Mouse (Mus musculus): ENCODE data around the gene Lmcd1. TPM values are rescaled to one million over a fixed set of nuclear protein-coding genes. Genes with fewer than 3 reads are reported as not detected.

Lmcd1 gene
- polyA plus RNA-seq, 1 experiment from 2014 or later: 3.3 TPM

- ATAC-seq (ENCODE audit: low read depth): no peak
- Histone ChIP-seq H3K9me3 (replicated peaks; ENCODE audit: control insufficient read depth, low read length) (no peaks in the 10 kb centered on the region), H3K36me3 (ENCODE audit: control insufficient read depth, insufficient read depth) (no peaks in the 10 kb centered on the region), H3K4me1 (ENCODE audit: control insufficient read depth, low read depth, low read length) (peaks cover 4% of the 10 kb centered on the region), H3K27ac (ENCODE audit: low read length) (no peak overlapping the region), H3K27me3 (ENCODE audit: control insufficient read depth, insufficient read depth, low read depth, low read length) (no peaks in the 10 kb centered on the region), H3K4me3 (ENCODE audit: low read depth, low read length) (no peak overlapping the region), H3K4me2 (ENCODE audit: low read depth, low read length) (no peak overlapping the region), H3K9ac (ENCODE audit: low read depth, low read length) (no peak overlapping the region)
- WGBS (ENCODE audit: insufficient replicate concordance): 61% methylated on average over 1 of the region's 1 CpGs
These were observed 5.2 kb downstream of the Lmcd1 start for GRCm38 (mm10) chr6:112278805-112279204.

GRCm38 (mm10) chr6:112280161-112280560, 6.6 kb downstream of the Lmcd1 start:
- no peak overlapping the region for H3K4me2 ChIP-seq (ENCODE audit: low read depth, low read length)
- no peaks in the 10 kb centered on the region for H3K27me3 ChIP-seq (ENCODE audit: control insufficient read depth, insufficient read depth, low read depth, low read length)
- no peaks in the 10 kb centered on the region for H3K36me3 ChIP-seq (ENCODE audit: control insufficient read depth, insufficient read depth)
- no peak overlapping the region for H3K9ac ChIP-seq (ENCODE audit: low read depth, low read length)
- H3K4me1 ChIP-seq (ENCODE audit: control insufficient read depth, low read depth, low read length): no peaks in the 10 kb centered on the region
- H3K27ac ChIP-seq (ENCODE audit: low read length): no peak overlapping the region
- no peaks in the 10 kb centered on the region for H3K9me3 ChIP-seq (replicated peaks; ENCODE audit: control insufficient read depth, low read length)
- 55% methylated on average over 2 of the region's 2 CpGs for WGBS (ENCODE audit: insufficient replicate concordance)
- H3K4me3 ChIP-seq (ENCODE audit: low read depth, low read length): no peak overlapping the region
- no peak for ATAC-seq (ENCODE audit: low read depth)

GRCm38 (mm10) chr6:112280945-112281344, 7.4 kb downstream of the Lmcd1 start:
- Histone ChIP-seq H3K9ac (ENCODE audit: low read depth, low read length) (no peak overlapping the region), H3K27me3 (ENCODE audit: control insufficient read depth, insufficient read depth, low read depth, low read length) (no peaks in the 10 kb centered on the region), H3K4me3 (ENCODE audit: low read depth, low read length) (no peak overlapping the region), H3K9me3 (replicated peaks; ENCODE audit: control insufficient read depth, low read length) (no peaks in the 10 kb centered on the region), H3K27ac (ENCODE audit: low read length) (no peak overlapping the region), H3K36me3 (ENCODE audit: control insufficient read depth, insufficient read depth) (no peaks in the 10 kb centered on the region), H3K4me1 (ENCODE audit: control insufficient read depth, low read depth, low read length) (no peaks in the 10 kb centered on the region), H3K4me2 (ENCODE audit: low read depth, low read length) (no peak overlapping the region)
- ATAC-seq (ENCODE audit: low read depth): no peak
- WGBS (ENCODE audit: insufficient replicate concordance): 61% methylated on average over 3 of the region's 3 CpGs

GRCm38 (mm10) chr6:112281935-112282334, 8.4 kb downstream of the Lmcd1 start:
- H3K4me2 ChIP-seq (ENCODE audit: low read depth, low read length): no peak overlapping the region
- H3K9me3 ChIP-seq (replicated peaks; ENCODE audit: control insufficient read depth, low read length): no peaks in the 10 kb centered on the region
- H3K4me1 ChIP-seq (ENCODE audit: control insufficient read depth, low read depth, low read length): no peaks in the 10 kb centered on the region
- no peak overlapping the region for H3K9ac ChIP-seq (ENCODE audit: low read depth, low read length)
- no peaks in the 10 kb centered on the region for H3K27me3 ChIP-seq (ENCODE audit: control insufficient read depth, insufficient read depth, low read depth, low read length)
- H3K4me3 ChIP-seq (ENCODE audit: low read depth, low read length): no peak overlapping the region
- H3K36me3 ChIP-seq (ENCODE audit: control insufficient read depth, insufficient read depth): no peaks in the 10 kb centered on the region
- H3K27ac ChIP-seq (ENCODE audit: low read length): no peak overlapping the region
- WGBS (ENCODE audit: insufficient replicate concordance): 65% methylated on average over 2 of the region's 2 CpGs
- ATAC-seq (ENCODE audit: low read depth): no peak

GRCm38 (mm10) chr6:112284087-112284486, 10.5 kb downstream of the Lmcd1 start:
- H3K27me3 ChIP-seq (ENCODE audit: control insufficient read depth, insufficient read depth, low read depth, low read length): no peaks in the 10 kb centered on the region
- H3K4me1 ChIP-seq (ENCODE audit: control insufficient read depth, low read depth, low read length): no peaks in the 10 kb centered on the region
- no peaks in the 10 kb centered on the region for H3K36me3 ChIP-seq (ENCODE audit: control insufficient read depth, insufficient read depth)
- no peak overlapping the region for H3K4me3 ChIP-seq (ENCODE audit: low read depth, low read length)
- H3K9me3 ChIP-seq (replicated peaks; ENCODE audit: control insufficient read depth, low read length): no peaks in the 10 kb centered on the region
- H3K9ac ChIP-seq (ENCODE audit: low read depth, low read length): no peak overlapping the region
- 67% methylated on average over 2 of the region's 2 CpGs for WGBS (ENCODE audit: insufficient replicate concordance)
- no peak for ATAC-seq (ENCODE audit: low read depth)
- no peak overlapping the region for H3K4me2 ChIP-seq (ENCODE audit: low read depth, low read length)
- no peak overlapping the region for H3K27ac ChIP-seq (ENCODE audit: low read length)

- WGBS (ENCODE audit: insufficient replicate concordance): 54% methylated on average over 9 of the region's 9 CpGs
- H3K4me3 ChIP-seq (ENCODE audit: low read depth, low read length): no peak overlapping the region
- H3K27me3 ChIP-seq (ENCODE audit: control insufficient read depth, insufficient read depth, low read depth, low read length): no peaks in the 10 kb centered on the region
- ATAC-seq (ENCODE audit: low read depth): no peak
- no peak overlapping the region for H3K27ac ChIP-seq (ENCODE audit: low read length)
- no peaks in the 10 kb centered on the region for H3K4me1 ChIP-seq (ENCODE audit: control insufficient read depth, low read depth, low read length)
- no peak overlapping the region for H3K9ac ChIP-seq (ENCODE audit: low read depth, low read length)
- H3K9me3 ChIP-seq (replicated peaks; ENCODE audit: control insufficient read depth, low read length): no peaks in the 10 kb centered on the region
- H3K36me3 ChIP-seq (ENCODE audit: control insufficient read depth, insufficient read depth): no peaks in the 10 kb centered on the region
- H3K4me2 ChIP-seq (ENCODE audit: low read depth, low read length): no peak overlapping the region
These were observed 14.1 kb downstream of the Lmcd1 start for GRCm38 (mm10) chr6:112287671-112288070.

GRCm38 (mm10) chr6:112288271-112288670, 14.7 kb downstream of the Lmcd1 start:
- WGBS (ENCODE audit: insufficient replicate concordance): 58% methylated on average over 3 of the region's 3 CpGs
- no peak for ATAC-seq (ENCODE audit: low read depth)

GRCm38 (mm10) chr6:112291146-112291545, 17.6 kb downstream of the Lmcd1 start:
- no peak overlapping the region for H3K27ac ChIP-seq (ENCODE audit: low read length)
- 49% methylated on average over 4 of the region's 4 CpGs for WGBS (ENCODE audit: insufficient replicate concordance)

More at GRCm38 (mm10) chr6:112288271-112288670, 14.7 kb downstream of the Lmcd1 start:
- Histone ChIP-seq H3K9me3 (replicated peaks; ENCODE audit: control insufficient read depth, low read length) (no peaks in the 10 kb centered on the region), H3K27me3 (ENCODE audit: control insufficient read depth, insufficient read depth, low read depth, low read length) (no peaks in the 10 kb centered on the region), H3K36me3 (ENCODE audit: control insufficient read depth, insufficient read depth) (no peaks in the 10 kb centered on the region), H3K4me2 (ENCODE audit: low read depth, low read length) (no peak overlapping the region), H3K27ac (ENCODE audit: low read length) (no peak overlapping the region), H3K4me3 (ENCODE audit: low read depth, low read length) (no peak overlapping the region), H3K4me1 (ENCODE audit: control insufficient read depth, low read depth, low read length) (no peaks in the 10 kb centered on the region), H3K9ac (ENCODE audit: low read depth, low read length) (no peak overlapping the region)

GRCm38 (mm10) chr6:112293320-112293719, 19.8 kb downstream of the Lmcd1 start:
- ATAC-seq (ENCODE audit: low read depth): no peak
- WGBS (ENCODE audit: insufficient replicate concordance): 29% methylated on average over 5 of the region's 5 CpGs
- H3K4me1 ChIP-seq (ENCODE audit: control insufficient read depth, low read depth, low read length): no peaks in the 10 kb centered on the region
- H3K36me3 ChIP-seq (ENCODE audit: control insufficient read depth, insufficient read depth): no peaks in the 10 kb centered on the region
- H3K27ac ChIP-seq (ENCODE audit: low read length): no peak overlapping the region
- no peak overlapping the region for H3K4me3 ChIP-seq (ENCODE audit: low read depth, low read length)
- no peak overlapping the region for H3K9ac ChIP-seq (ENCODE audit: low read depth, low read length)
- H3K4me2 ChIP-seq (ENCODE audit: low read depth, low read length): no peak overlapping the region
- H3K27me3 ChIP-seq (ENCODE audit: control insufficient read depth, insufficient read depth, low read depth, low read length): no peaks in the 10 kb centered on the region
- H3K9me3 ChIP-seq (replicated peaks; ENCODE audit: control insufficient read depth, low read length): no peaks in the 10 kb centered on the region

More at GRCm38 (mm10) chr6:112291146-112291545, 17.6 kb downstream of the Lmcd1 start:
- H3K4me3 ChIP-seq (ENCODE audit: low read depth, low read length): no peak overlapping the region
- no peak overlapping the region for H3K9ac ChIP-seq (ENCODE audit: low read depth, low read length)
- no peaks in the 10 kb centered on the region for H3K9me3 ChIP-seq (replicated peaks; ENCODE audit: control insufficient read depth, low read length)
- ATAC-seq (ENCODE audit: low read depth): no peak
- no peaks in the 10 kb centered on the region for H3K36me3 ChIP-seq (ENCODE audit: control insufficient read depth, insufficient read depth)
- no peak overlapping the region for H3K4me2 ChIP-seq (ENCODE audit: low read depth, low read length)
- H3K4me1 ChIP-seq (ENCODE audit: control insufficient read depth, low read depth, low read length): no peaks in the 10 kb centered on the region
- H3K27me3 ChIP-seq (ENCODE audit: control insufficient read depth, insufficient read depth, low read depth, low read length): no peaks in the 10 kb centered on the region
